Mouse (Mus musculus) testis, adult 2 months (tissue): ENCODE results near the gene Best2. TPM values are rescaled to one million over a fixed set of nuclear protein-coding genes. Genes with fewer than 3 reads are reported as not detected.

Experiments used
- H3K27ac ChIP-seq: fragments of 200-500 bp; 2 replicates; pipeline ENCODE4 v1.5.1; 2012; ENCODE audit warnings: low read depth, low read length; ENCODE audit not compliant: control insufficient read depth, insufficient read depth
- H3K27me3 ChIP-seq: fragments of 200-500 bp; 2 replicates; pipeline ENCODE4 v1.6.1; 2012; ENCODE audit warnings: mild to moderate bottlenecking, low read length, moderate library complexity; ENCODE audit not compliant: control insufficient read depth, insufficient read depth
- H3K36me3 ChIP-seq: fragments of 200-500 bp; 2 replicates; pipeline ENCODE4 v1.6.1; 2012; ENCODE audit warnings: mild to moderate bottlenecking, low read length; ENCODE audit not compliant: control insufficient read depth, insufficient read depth
- H3K4me1 ChIP-seq: fragments of 200-500 bp; 2 replicates; pipeline ENCODE4 v1.6.1; 2012; ENCODE audit warnings: low read length; ENCODE audit not compliant: control insufficient read depth, insufficient read depth
- H3K4me3 ChIP-seq: fragments of 200-500 bp; 2 replicates; pipeline ENCODE4 v1.5.1; 2012; ENCODE audit warnings: low read depth, mild to moderate bottlenecking, low read length, moderate library complexity, mixed read lengths; ENCODE audit not compliant: control insufficient read depth
- CTCF ChIP-seq: fragments of 200-500 bp; IDR thresholded peaks from 2 replicates; pipeline ENCODE4 v1.5.1; 2012; ENCODE audit warnings: low read depth, mild to moderate bottlenecking, inconsistent platforms, low read length, moderate library complexity; ENCODE audit not compliant: control insufficient read depth, insufficient read depth, insufficient replicate concordance
- POLR2A ChIP-seq: fragments of 200-500 bp; IDR thresholded peaks from 2 replicates; pipeline ENCODE4 v1.6.1; 2012; ENCODE audit warnings: low read depth, mild to moderate bottlenecking, inconsistent platforms, low read length, moderate library complexity; ENCODE audit not compliant: control insufficient read depth
- polyA plus RNA-seq: library from polyadenylated mRNA; depleted of rRNA; stranded (reverse); fragments of >200 nt; gene quantifications from 2 replicates; pipeline ENCODE4 v1.2.3, GENCODE M21; 2012; rRNA removed

The Best2 gene
- polyA plus RNA-seq, 1 experiment, result not detected

GRCm38 (mm10) chr8:84963952-84964351, 50.4 kb downstream of the Best2 start:
- TF ChIP-seq POLR2A (no peak), CTCF (no peak)
- Histone ChIP-seq H3K27ac (no peak overlapping the region), H3K4me1 (peaks cover 26% of the 10 kb centered on the region), H3K36me3 (peaks cover 2% of the 10 kb centered on the region; the same call in 1 of the 2 replicates), H3K27me3 (no peaks in the 10 kb centered on the region), H3K4me3 (no peak overlapping the region)

GRCm38 (mm10) chr8:84959811-84960210, 54.5 kb downstream of the Best2 start:
- peaks cover 2% of the 10 kb centered on the region; the same call in 1 of the 2 replicates for H3K36me3 ChIP-seq
- H3K27ac ChIP-seq, result no peak overlapping the region
- no peaks in the 10 kb centered on the region; the same call in 1 of the 2 replicates for H3K4me1 ChIP-seq
- TF ChIP-seq CTCF (no peak), POLR2A (no peak)
- no peaks in the 10 kb centered on the region for H3K27me3 ChIP-seq
- no peak overlapping the region for H3K4me3 ChIP-seq

Other genes starting within 250 kb of the Best2 start
- gene Nfix, start 214.2 kb downstream of the Best2 start, polyA plus RNA-seq, result 4.3 and 5.0 TPM in 2 replicates
- 27.1 and 29.7 TPM in 2 replicates for gene Dand5, start 191.7 kb downstream of the Best2 start, polyA plus RNA-seq
- gene Gadd45gip1, start 183.0 kb downstream of the Best2 start, polyA plus RNA-seq, result 9.4 and 12.0 TPM in 2 replicates
- 106 and 110 TPM in 2 replicates for gene Rad23a, start 173.9 kb downstream of the Best2 start, polyA plus RNA-seq
- gene Calr, start 167.6 kb downstream of the Best2 start, polyA plus RNA-seq, result 318 and 384 TPM in 2 replicates
- 50.4 and 55.7 TPM in 2 replicates for gene Farsa, start 157.5 kb downstream of the Best2 start, polyA plus RNA-seq
- gene Syce2, start 142.4 kb downstream of the Best2 start, polyA plus RNA-seq, result 101 and 138 TPM in 2 replicates
- 8.1 and 10.5 TPM in 2 replicates for gene Gcdh, start 120.6 kb downstream of the Best2 start, polyA plus RNA-seq
- gene Klf1, start 112.6 kb downstream of the Best2 start, polyA plus RNA-seq, result 0.36 and 0.48 TPM in 2 replicates
- 1.6 and 2.1 TPM in 2 replicates for gene Dnase2a, start 106.0 kb downstream of the Best2 start, polyA plus RNA-seq
- gene Mast1, start 77.2 kb downstream of the Best2 start, polyA plus RNA-seq, result 1.5 and 1.6 TPM in 2 replicates
- gene Rtbdn, start 67.5 kb downstream of the Best2 start, polyA plus RNA-seq, result 0.30 and 0.32 TPM in 2 replicates
- 477 and 542 TPM in 2 replicates for gene Gm49661, start 45.1 kb downstream of the Best2 start, polyA plus RNA-seq
- gene Prdx2, start 44.9 kb downstream of the Best2 start, polyA plus RNA-seq, result 59.6 and 68.5 TPM in 2 replicates
- gene Rnaseh2a, start 44.8 kb downstream of the Best2 start, polyA plus RNA-seq, result 1,424 and 1,585 TPM in 2 replicates
- 5.7 and 9.3 TPM in 2 replicates for gene Junb, start 35.8 kb downstream of the Best2 start, polyA plus RNA-seq
- gene Hook2, start 23.9 kb downstream of the Best2 start, polyA plus RNA-seq, result 55.4 and 62.0 TPM in 2 replicates
- 203 and 208 TPM in 2 replicates for gene Asna1, start 10.8 kb upstream of the Best2 start, polyA plus RNA-seq
- gene Trir, start 12.3 kb upstream of the Best2 start, polyA plus RNA-seq, result 82.1 and 88.6 TPM in 2 replicates
- 44.7 and 44.9 TPM in 2 replicates for gene Tnpo2, start 22.4 kb upstream of the Best2 start, polyA plus RNA-seq
- gene Fbxw9, start 45.5 kb upstream of the Best2 start, polyA plus RNA-seq, result 83.8 and 91.5 TPM in 2 replicates
- gene Gm5741, start 53.5 kb upstream of the Best2 start, polyA plus RNA-seq, result not detected in 2 replicates
- 20.0 and 22.2 TPM in 2 replicates for gene Dhps, start 57.2 kb upstream of the Best2 start, polyA plus RNA-seq
- 32.1 and 32.6 TPM in 2 replicates for gene Wdr83os, start 66.2 kb upstream of the Best2 start, polyA plus RNA-seq
- 21.1 and 21.4 TPM in 2 replicates for gene Wdr83, start 66.8 kb upstream of the Best2 start, polyA plus RNA-seq
- 19.3 and 19.6 TPM in 2 replicates for gene Man2b1, start 68.7 kb upstream of the Best2 start, polyA plus RNA-seq
- gene Zfp791, start 108.6 kb upstream of the Best2 start, polyA plus RNA-seq, result 0.21 and 0.24 TPM in 2 replicates
- gene Cks1brt, start 137.4 kb upstream of the Best2 start, polyA plus RNA-seq, result not detected in 2 replicates
- gene Olfr371, start 211.5 kb upstream of the Best2 start, polyA plus RNA-seq, result 0.53 and 0.61 TPM in 2 replicates